Mouse (Mus musculus) cortical plate, adult 2 months (tissue): Measurements from ENCODE around the gene Stx11.

ENCODE experiments used
- CTCF ChIP-seq: fragments of 200-500 bp; IDR thresholded peaks from 2 replicates; pipeline ENCODE4 v1.5.1; 2011; ENCODE audit warnings: mild to moderate bottlenecking, control low read depth, low read length; ENCODE audit not compliant: insufficient read depth; ENCODE audit errors: extremely low read depth
- POLR2A ChIP-seq: fragments of 200-500 bp; IDR thresholded peaks from 2 replicates; pipeline ENCODE4 v1.6.1; 2011; ENCODE audit warnings: mild to moderate bottlenecking, low read length, control low read depth; ENCODE audit not compliant: insufficient read depth; ENCODE audit errors: extremely low read depth

- no peak for TF ChIP-seq POLR2A
- TF ChIP-seq CTCF: no peak
Observed at GRCm38 (mm10) chr10:12903440-12904139, 60.5 kb downstream of the Stx11 start.
